Mouse (Mus musculus) erythroid progenitor cell, adult 5-6 weeks (primary cell): ENCODE data around the gene Gm3033. TPM values are rescaled to one million over a fixed set of nuclear protein-coding genes. Genes with fewer than 3 reads are reported as not detected.
"Not testable (repeated sequence)": the region's sequence is repeated elsewhere in the genome, so short reads cannot be mapped to it uniquely, and the experiment has no call there.

Experiments
- ATAC-seq: replicated peaks from 2 replicates; pipeline ENCODE4 v1.8.0; 2016; ENCODE audit warnings: moderate number of reproducible peaks, mild to moderate bottlenecking, moderate TSS enrichment, inconsistent platforms; ENCODE audit not compliant: poor library complexity, low FRiP score, severe bottlenecking
- total RNA-seq, 2 experiments: library from RNA; stranded (forward) in 1 of 2; stranded (reverse) in 1 of 2; fragments of 150-400 nt in 1 of 2; fragments of 186-747, 209-891 nt in 1 of 2; gene quantifications; 2 replicates each; pipeline versions ENCODE4 v1.2.3 to v1.2.4; 2015 to 2017; ENCODE audit warnings: low replicate concordance in 2 of 2

The Gm3033 gene
- total RNA-seq (2015; ENCODE audit: low replicate concordance) (not detected in 2 replicates), total RNA-seq (2017; ENCODE audit: low replicate concordance) (not detected in 2 replicates)

DNA sequence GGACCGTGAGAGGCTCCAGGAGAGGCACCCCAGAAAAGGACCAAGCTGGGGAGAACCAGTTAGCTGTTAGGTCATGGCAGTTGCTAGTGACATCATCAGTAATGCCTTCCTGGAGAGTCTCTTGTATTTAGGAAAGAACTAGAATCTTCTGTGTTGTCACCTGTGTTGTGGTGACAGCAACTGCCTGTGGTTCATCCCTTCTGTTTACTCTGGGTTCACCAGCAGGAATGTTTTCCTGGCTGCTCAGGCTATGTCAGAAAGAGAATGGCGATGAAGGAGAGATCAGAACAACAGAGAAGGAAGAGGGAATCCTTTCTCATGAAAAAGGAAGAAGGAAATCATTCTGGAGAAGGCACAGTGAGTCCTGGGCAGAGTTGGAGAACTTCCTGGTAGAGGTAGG lies at the start of gene Gm3033:
TSS of gene Gm3033 (plus strand) at position 301 of the 400 bp plus-strand sequence.
- not testable (repeated sequence) for ATAC-seq

DNA sequence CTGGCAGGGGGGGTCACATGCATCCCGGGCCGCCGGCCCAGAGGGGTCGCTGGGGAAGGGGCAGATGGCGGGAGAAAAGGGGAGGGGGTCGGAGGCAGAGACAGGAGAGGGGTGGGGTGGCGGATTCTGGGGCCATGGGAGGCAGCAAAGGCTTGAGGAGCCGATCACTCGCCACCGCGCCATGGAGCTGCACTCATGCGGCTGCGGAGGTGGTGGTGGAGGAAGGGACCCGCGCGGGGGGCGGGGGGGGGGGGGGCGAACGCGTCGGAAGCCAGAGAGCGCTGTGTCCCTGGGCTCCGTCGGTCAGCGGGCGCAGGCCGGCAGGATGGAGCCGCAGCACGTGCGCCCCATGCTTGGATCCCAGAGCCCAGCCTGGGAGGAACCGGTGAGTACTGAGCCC lies 36.3 kb upstream of the Gm3033 start, which contains the start of gene Gm3002:
TSS of gene Gm3002 (plus strand) at position 301 of the 400 bp plus-strand sequence.
- not testable (repeated sequence) for ATAC-seq

DNA sequence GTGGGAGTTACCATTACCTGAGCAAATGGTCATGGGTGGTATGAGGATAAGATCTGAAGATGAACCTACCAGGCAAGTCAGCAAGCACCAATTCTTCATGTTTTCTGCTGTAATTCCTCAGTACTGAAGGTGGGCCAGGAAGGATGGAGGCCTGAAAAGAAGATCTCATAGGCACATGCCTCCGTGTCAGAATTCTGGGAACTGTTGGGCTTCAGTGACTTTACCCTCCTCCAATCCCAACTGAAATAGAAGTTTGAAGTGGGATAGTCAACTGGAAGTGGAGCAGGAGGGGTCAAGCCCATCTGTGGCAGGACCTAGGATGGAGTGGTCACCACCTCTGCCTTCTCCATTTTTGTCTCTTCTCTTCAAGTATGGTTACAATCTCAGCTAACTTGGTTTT lies 37.8 kb downstream of the Gm3033 start, which contains the start of gene Gm2916:
TSS of gene Gm2916 (plus strand) at position 301 of the 400 bp plus-strand sequence.
- ATAC-seq: not testable (repeated sequence)

Other genes with a start within 250 kb of the Gm3033 start
- gene Gm3012, start 211.7 kb upstream of the Gm3033 start, total RNA-seq (2015; ENCODE audit: low replicate concordance): not detected in 2 replicates
- gene Gm3012, start 211.7 kb upstream of the Gm3033 start, total RNA-seq (2017; ENCODE audit: low replicate concordance): not detected in 2 replicates
- gene Gm3020, start 194.2 kb upstream of the Gm3033 start, total RNA-seq (2015; ENCODE audit: low replicate concordance): 0.84 TPM in 1 of 2 replicates, not detected in the other
- not detected in 2 replicates for gene Gm3020, start 194.2 kb upstream of the Gm3033 start, total RNA-seq (2017; ENCODE audit: low replicate concordance)
- gene Gm3043, start 157.5 kb upstream of the Gm3033 start, total RNA-seq (2015; ENCODE audit: low replicate concordance): not detected in 2 replicates
- not detected in 2 replicates for gene Gm3043, start 157.5 kb upstream of the Gm3033 start, total RNA-seq (2017; ENCODE audit: low replicate concordance)
- not detected in 2 replicates for gene Gm3002, start 36.2 kb upstream of the Gm3033 start, total RNA-seq (2015; ENCODE audit: low replicate concordance)
- gene Gm3002, start 36.2 kb upstream of the Gm3033 start, total RNA-seq (2017; ENCODE audit: low replicate concordance): not detected in 2 replicates
- not detected in 2 replicates for gene Gm2916, start 37.9 kb downstream of the Gm3033 start, total RNA-seq (2015; ENCODE audit: low replicate concordance)
- not detected in 2 replicates for gene Gm2916, start 37.9 kb downstream of the Gm3033 start, total RNA-seq (2017; ENCODE audit: low replicate concordance)
- not detected in 2 replicates for gene Gm3029, start 85.5 kb downstream of the Gm3033 start, total RNA-seq (2015; ENCODE audit: low replicate concordance)
- gene Gm3029, start 85.5 kb downstream of the Gm3033 start, total RNA-seq (2017; ENCODE audit: low replicate concordance): not detected in 2 replicates
- gene Gm3095, start 117.3 kb downstream of the Gm3033 start, total RNA-seq (2015; ENCODE audit: low replicate concordance): not detected in 2 replicates
- not detected in 2 replicates for gene Gm3095, start 117.3 kb downstream of the Gm3033 start, total RNA-seq (2017; ENCODE audit: low replicate concordance)
- gene Gm3099, start 152.1 kb downstream of the Gm3033 start, total RNA-seq (2015; ENCODE audit: low replicate concordance): not detected in 2 replicates
- gene Gm3099, start 152.1 kb downstream of the Gm3033 start, total RNA-seq (2017; ENCODE audit: low replicate concordance): not detected in 2 replicates
- gene Gm5796, start 177.7 kb downstream of the Gm3033 start, total RNA-seq (2015; ENCODE audit: low replicate concordance): not detected in 2 replicates
- not detected in 2 replicates for gene Gm5796, start 177.7 kb downstream of the Gm3033 start, total RNA-seq (2017; ENCODE audit: low replicate concordance)
- gene Gm3115, start 237.9 kb downstream of the Gm3033 start, total RNA-seq (2015; ENCODE audit: low replicate concordance): not detected in 2 replicates
- gene Gm3115, start 237.9 kb downstream of the Gm3033 start, total RNA-seq (2017; ENCODE audit: low replicate concordance): not detected in 2 replicates